Mouse (Mus musculus) brain, embryonic 14.5 days (tissue): Measurements from ENCODE around the gene Dus4l. TPM values are rescaled to one million over a fixed set of nuclear protein-coding genes. Genes with fewer than 3 reads are reported as not detected.

ENCODE experiments used
- DNase-seq: peaks from one replicate; pipeline ENCODE4 v3.0.0-alpha.2; 2011; ENCODE audit warnings: low read depth
- CTCF ChIP-seq: fragments of 200-500 bp; IDR thresholded peaks from 2 replicates; pipeline ENCODE4 v1.5.1; 2012; ENCODE audit warnings: inconsistent platforms, mild to moderate bottlenecking, moderate library complexity, borderline replicate concordance; ENCODE audit not compliant: insufficient read depth, insufficient read length; ENCODE audit errors: extremely low read depth
- POLR2A ChIP-seq: fragments of 200-500 bp; IDR thresholded peaks from 2 replicates; pipeline ENCODE4 v1.6.1; 2012; ENCODE audit warnings: mild to moderate bottlenecking, inconsistent platforms, borderline replicate concordance; ENCODE audit not compliant: poor library complexity, insufficient read depth, insufficient read length, severe bottlenecking; ENCODE audit errors: extremely low read depth
- polyA plus RNA-seq: library from polyadenylated mRNA; depleted of rRNA; stranded (reverse); fragments of >200 nt; gene quantifications from 2 replicates; pipeline ENCODE4 v1.2.3, GENCODE M21; 2012; rRNA removed

The Dus4l gene
- 7.5 and 9.8 TPM in 2 replicates for polyA plus RNA-seq

- DNase-seq, result peak; percentile 97
- TF ChIP-seq POLR2A (peak; percentile 25; the same call in 1 of the 2 replicates), CTCF (no peak)
These were observed at the start of gene Dus4l, which contains the start of gene Cog5 for GRCm38 (mm10) chr12:31654197-31654964. Gene Dus4l, minus strand, starts transcription at chr12:31654826. Gene Cog5, plus strand, starts transcription at chr12:31654869.

DNA sequence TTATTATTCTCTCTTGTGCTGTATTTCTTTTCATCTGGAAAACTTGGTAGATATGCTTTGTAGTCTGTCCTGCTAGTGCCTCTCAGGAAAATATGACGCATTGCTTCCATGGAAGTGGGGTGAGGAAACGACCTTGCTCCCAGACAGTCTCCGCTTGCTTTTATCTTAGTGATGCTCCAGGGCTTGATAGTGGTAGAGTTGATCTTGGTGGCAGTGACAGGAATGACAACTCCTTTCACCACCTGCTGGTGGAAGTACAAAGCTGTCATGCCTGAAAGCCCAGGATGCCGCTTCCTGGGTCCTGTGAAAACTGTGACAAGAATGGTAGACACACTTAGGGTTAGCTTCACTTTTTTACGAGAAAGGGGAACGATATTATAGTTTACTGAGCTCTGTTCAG is 49.3 kb upstream of the Dus4l start:
- DNase-seq, result no peak

DNA sequence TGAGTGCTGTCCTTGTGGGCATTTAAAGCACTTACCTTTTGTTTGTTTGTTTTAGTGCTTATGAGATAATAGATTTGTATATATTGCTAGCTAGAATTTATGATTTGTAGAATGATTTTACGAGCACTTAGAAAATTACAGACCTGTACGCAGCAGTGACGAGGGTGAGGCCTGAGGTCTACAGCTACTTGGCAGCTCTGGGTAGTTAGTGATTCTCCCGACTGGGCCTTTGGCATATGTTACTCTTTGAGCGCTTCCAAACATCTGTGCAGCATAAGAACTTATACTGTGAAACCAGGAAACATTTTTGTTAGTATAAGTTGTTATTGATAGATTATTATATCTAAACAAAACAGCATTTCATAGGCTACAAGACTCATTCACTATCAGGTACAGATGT is 46.8 kb upstream of the Dus4l start:
- TF ChIP-seq CTCF, result no peak
- TF ChIP-seq POLR2A, result no peak
- no peak for DNase-seq

More for the DNA sequence above, 49.3 kb upstream of the Dus4l start:
- TF ChIP-seq POLR2A, result no peak
- TF ChIP-seq CTCF, result 0 out of 2 replicates have a peak, but pooled peaks have one; percentile 3

DNA sequence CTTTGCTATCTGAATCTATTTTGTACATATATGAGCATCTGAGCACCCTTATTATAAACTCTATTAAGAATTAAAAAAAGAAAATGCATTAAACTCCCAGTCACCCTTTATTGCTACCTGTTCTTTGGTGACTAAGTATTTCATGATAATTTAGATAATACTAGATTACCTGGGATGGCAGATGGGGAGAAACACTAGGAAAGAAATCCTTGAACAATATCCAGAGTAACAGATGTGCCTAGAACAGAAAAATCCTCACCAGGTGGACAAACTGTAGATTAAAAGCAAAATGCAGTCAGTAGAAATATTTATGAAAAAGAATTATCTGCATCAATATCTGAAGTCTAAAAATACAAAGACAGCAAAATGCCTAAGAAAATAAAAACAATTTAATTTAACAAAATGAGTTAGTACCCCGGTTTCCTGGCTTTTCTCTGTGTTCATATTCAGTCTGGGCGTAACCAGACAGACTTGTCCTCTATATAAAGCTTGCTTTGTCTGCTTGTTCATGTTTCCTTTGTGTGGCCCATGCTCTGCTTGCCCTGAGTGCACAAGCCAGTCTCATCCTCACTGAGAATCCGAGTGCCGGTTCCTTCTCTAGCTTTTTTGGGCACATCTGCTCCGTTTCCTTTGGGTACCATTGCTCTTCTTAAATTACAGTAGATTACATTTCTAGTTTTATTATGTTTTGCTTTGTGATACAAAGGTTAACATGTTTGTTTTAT is 46.2 kb upstream of the Dus4l start:
- TF ChIP-seq POLR2A, result no peak
- TF ChIP-seq CTCF, result no peak

GRCm38 (mm10) chr12:31693278-31693677 is 38.7 kb upstream of the Dus4l start:
- TF ChIP-seq POLR2A, result no peak
- TF ChIP-seq CTCF, result no peak

More for the DNA sequence above, 46.2 kb upstream of the Dus4l start:
- DNase-seq, result no peak

GRCm38 (mm10) chr12:31686679-31687078 is 32.1 kb upstream of the Dus4l start:
- TF ChIP-seq CTCF (no peak), POLR2A (no peak)
- DNase-seq, result no peak

More at GRCm38 (mm10) chr12:31693278-31693677, 38.7 kb upstream of the Dus4l start:
- DNase-seq, result no peak

GRCm38 (mm10) chr12:31667187-31667586 is 12.6 kb upstream of the Dus4l start:
- DNase-seq, result no peak
- TF ChIP-seq CTCF, result no peak
- TF ChIP-seq POLR2A, result no peak

- TF ChIP-seq POLR2A, result no peak
- TF ChIP-seq CTCF, result no peak
These were observed 11.4 kb upstream of the Dus4l start for GRCm38 (mm10) chr12:31665999-31666398.

GRCm38 (mm10) chr12:31656841-31657240 is 2.2 kb upstream of the Dus4l start:
- no peak for DNase-seq
- no peak for TF ChIP-seq POLR2A
- TF ChIP-seq CTCF, result no peak

More at GRCm38 (mm10) chr12:31665999-31666398, 11.4 kb upstream of the Dus4l start:
- DNase-seq, result no peak

DNA sequence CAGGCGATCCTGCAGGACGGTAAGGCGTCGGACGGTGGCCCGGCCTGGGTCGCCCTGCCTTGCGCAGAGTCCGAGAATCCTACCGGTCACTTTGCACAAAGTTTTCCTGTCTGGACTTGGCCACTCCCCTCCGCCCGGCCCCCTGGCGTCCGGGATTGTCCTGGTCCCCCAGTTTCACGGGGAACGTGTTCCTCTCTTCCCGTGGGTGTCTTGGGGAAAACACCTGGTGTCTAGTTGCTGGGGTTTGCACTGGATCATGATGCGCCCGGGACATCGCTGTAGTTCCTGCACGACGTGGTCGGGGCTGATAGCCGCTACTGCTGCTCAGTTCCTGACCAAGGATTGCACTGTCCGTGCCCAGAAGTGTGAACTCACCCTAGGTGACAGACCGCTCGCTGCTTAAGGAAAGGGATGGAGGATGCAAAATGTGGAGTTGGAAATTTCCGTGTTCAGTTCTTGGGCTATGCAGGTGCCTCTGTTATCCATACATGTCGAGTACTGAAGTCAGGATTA is 395 bp upstream of the Dus4l start:
- TF ChIP-seq POLR2A (no peak), CTCF (peak; percentile 46; the same call in 1 of the 2 replicates)
- no peak for DNase-seq

DNA sequence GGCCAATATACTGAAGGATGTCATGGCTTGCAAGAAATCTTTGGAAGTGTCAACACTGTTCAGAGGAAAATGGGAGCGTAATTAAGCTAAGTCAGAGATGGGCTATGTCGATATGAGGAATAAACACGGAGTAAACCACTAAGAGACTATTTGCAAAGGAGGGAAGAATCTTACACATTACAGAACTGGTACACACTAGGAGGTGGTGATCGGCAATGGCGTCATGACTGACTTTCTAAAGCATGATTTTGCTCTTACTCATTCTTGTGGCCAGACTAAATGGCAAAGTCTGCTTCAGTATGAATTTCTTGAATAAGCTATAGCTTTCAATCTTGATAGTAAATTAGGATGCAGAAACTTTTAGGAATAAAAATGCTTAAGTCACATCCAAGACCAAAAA is 1.0 kb downstream of the Dus4l start:
- TF ChIP-seq POLR2A (no peak), CTCF (no peak)
- DNase-seq, result no peak
